Mouse (Mus musculus) lung, embryonic 14.5 days (tissue): ENCODE data around the gene Efcab5. TPM values are rescaled to one million over a fixed set of nuclear protein-coding genes. Genes with fewer than 3 reads are reported as not detected.
A peak's percentile ranks its signal among the peaks of the same experiment; 100 is the strongest.

ENCODE experiments used
- ATAC-seq: fragments of 200-750 bp; cut with Nextera tagmentation; 2 replicates; pipeline ENCODE4 v1.8.0; 2017; ENCODE audit warnings: mild to moderate bottlenecking, moderate TSS enrichment, moderate library complexity; ENCODE audit not compliant: insufficient read depth
- DNase-seq: peaks from one replicate; pipeline ENCODE4 v3.0.0-alpha.2; 2015
- H3K27ac ChIP-seq: fragments of 300-500 bp; sonication (generic); 2 replicates; pipeline ENCODE4 v1.5.1; 2014; ENCODE audit warnings: low read depth, mild to moderate bottlenecking, moderate library complexity
- H3K27me3 ChIP-seq: fragments of 300-500 bp; sonication (generic); 2 replicates; pipeline ENCODE4 v1.6.1; 2014; ENCODE audit warnings: low read length, control low read depth; ENCODE audit not compliant: insufficient read depth
- H3K36me3 ChIP-seq: fragments of 300-500 bp; sonication (generic); 2 replicates; pipeline ENCODE4 v1.6.1; 2014; ENCODE audit warnings: control low read depth; ENCODE audit not compliant: insufficient read depth
- H3K4me1 ChIP-seq: fragments of 300-500 bp; sonication (generic); 2 replicates; pipeline ENCODE4 v1.6.1; 2014; ENCODE audit warnings: antibody characterized with exemption, control low read depth; ENCODE audit not compliant: insufficient read depth
- H3K4me2 ChIP-seq: fragments of 300-500 bp; sonication (generic); 2 replicates; pipeline ENCODE4 v1.6.1; 2014; ENCODE audit warnings: mild to moderate bottlenecking
- H3K4me3 ChIP-seq: fragments of 300-500 bp; sonication (generic); 2 replicates; pipeline ENCODE4 v1.5.1; 2014; ENCODE audit warnings: low read depth, low read length
- H3K9ac ChIP-seq: fragments of 300-500 bp; sonication (generic); 2 replicates; pipeline ENCODE4 v1.6.1; 2014
- H3K9me3 ChIP-seq: fragments of 300-500 bp; sonication (generic); 2 replicates; pipeline ENCODE4 v1.6.1; 2016; ENCODE audit warnings: low read depth, low read length, control low read depth
- CTCF ChIP-seq: IDR thresholded peaks from 2 replicates; pipeline ENCODE4 v1.5.1; 2016; ENCODE audit warnings: antibody characterized with exemption, low read depth
- WGBS: fragments of 180-500 bp; shearing (Covaris S2); extraction: QIAGEN DNeasy Blood & Tissue Kit; methylation state at CpG from one replicate; pipeline ENCODE4 v1.1.7; 2014; 5-methylcytosine and 5-hydroxymethylcytosine counted together
- polyA plus RNA-seq: library from polyadenylated mRNA; unstranded; fragments of >200 nt; fragmentation: Nextera tagmentation; extraction: Ambion mirVana; gene quantifications from 2 replicates; pipeline ENCODE4 v1.2.1, GENCODE M21; 2014

Efcab5 gene
- polyA plus RNA-seq, 1 experiment from 2014 or later, result 0.29 TPM

DNA sequence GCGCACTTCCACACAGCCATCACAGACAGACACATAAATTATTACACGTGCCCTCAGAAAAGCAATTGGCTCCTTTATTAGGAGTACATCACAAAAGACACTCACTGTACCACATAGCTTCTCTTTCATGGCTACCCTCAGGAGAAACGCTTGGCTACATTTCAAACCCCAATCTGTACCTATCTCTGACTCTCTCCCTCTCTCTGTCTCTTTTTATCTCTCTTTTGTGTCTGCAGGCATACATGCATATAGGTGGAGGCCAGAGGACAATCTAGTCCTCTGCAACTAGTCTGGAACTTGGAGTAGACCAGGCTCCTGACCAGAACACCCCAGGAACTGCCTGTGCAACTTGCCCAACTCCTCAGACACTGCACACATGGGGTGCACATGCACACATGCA is 41.0 kb downstream of the Efcab5 start:
- TF ChIP-seq CTCF, result no peak
- Histone ChIP-seq H3K4me1 (no peaks in the 10 kb centered on the region), H3K27me3 (no peaks in the 10 kb centered on the region), H3K9me3 (no peaks in the 10 kb centered on the region), H3K4me3 (no peak overlapping the region), H3K36me3 (no peaks in the 10 kb centered on the region), H3K9ac (no peak overlapping the region), H3K27ac (no peak overlapping the region), H3K4me2 (no peak overlapping the region)
- no peak for ATAC-seq
- 89% methylated on average over 3 of the region's 3 CpGs for WGBS
- DNase-seq, result no peak

DNA sequence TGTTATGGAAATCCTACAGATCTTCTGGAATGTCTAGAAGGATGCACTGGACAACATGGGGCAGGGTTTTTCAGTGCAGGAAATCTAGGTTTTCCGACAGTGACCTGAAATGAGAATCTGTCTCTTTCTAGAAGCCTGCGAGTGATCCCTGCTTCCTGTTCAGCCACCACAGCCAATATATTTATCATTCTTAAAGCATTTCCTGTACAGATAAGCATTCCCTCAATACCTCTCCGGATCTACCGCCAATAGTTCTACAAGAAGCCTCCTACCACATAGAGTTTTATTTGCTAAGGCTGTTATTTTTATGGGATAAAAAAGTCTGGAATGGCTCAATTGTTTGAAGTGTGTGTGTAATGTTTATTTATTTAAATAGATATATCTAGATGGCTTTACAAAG is 43.3 kb downstream of the Efcab5 start:
- H3K9me3 ChIP-seq, result no peaks in the 10 kb centered on the region
- no peak overlapping the region for H3K27ac ChIP-seq
- no peak overlapping the region for H3K9ac ChIP-seq
- no peaks in the 10 kb centered on the region for H3K27me3 ChIP-seq
- ATAC-seq (no peak), DNase-seq (peak; percentile 30)
- no peak for TF ChIP-seq CTCF
- no peaks in the 10 kb centered on the region for H3K36me3 ChIP-seq
- WGBS, result 21% methylated on average over 4 of the region's 4 CpGs
- H3K4me3 ChIP-seq, result no peak overlapping the region
- H3K4me1 ChIP-seq, result no peaks in the 10 kb centered on the region
- H3K4me2 ChIP-seq, result no peak overlapping the region

DNA sequence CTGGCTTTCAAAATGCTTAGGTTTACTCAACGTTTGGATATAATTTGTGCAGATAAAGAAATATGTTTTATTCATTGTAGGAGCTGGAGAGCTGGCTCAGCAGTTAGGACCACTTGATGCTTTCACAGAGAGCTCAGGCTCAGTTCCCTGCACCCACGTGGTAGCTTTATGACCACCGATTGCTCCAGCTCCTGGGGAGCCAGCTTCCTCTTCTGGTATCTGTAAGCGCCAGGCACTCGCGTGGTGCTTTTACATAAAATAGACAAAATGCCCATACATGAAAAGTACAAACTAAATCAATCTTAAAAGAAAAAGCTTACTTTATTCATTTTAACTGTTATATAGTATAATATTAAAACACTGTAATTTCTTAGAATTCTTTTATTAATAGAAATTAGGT is 46.8 kb downstream of the Efcab5 start:
- Histone ChIP-seq H3K9ac (no peak overlapping the region), H3K9me3 (no peaks in the 10 kb centered on the region), H3K27me3 (no peaks in the 10 kb centered on the region), H3K27ac (no peak overlapping the region), H3K4me1 (no peaks in the 10 kb centered on the region), H3K4me2 (no peak overlapping the region), H3K4me3 (no peak overlapping the region), H3K36me3 (no peaks in the 10 kb centered on the region)
- no peak for ATAC-seq
- DNase-seq, result no peak
- TF ChIP-seq CTCF, result no peak
- 73% methylated on average over 6 of the region's 6 CpGs for WGBS

DNA sequence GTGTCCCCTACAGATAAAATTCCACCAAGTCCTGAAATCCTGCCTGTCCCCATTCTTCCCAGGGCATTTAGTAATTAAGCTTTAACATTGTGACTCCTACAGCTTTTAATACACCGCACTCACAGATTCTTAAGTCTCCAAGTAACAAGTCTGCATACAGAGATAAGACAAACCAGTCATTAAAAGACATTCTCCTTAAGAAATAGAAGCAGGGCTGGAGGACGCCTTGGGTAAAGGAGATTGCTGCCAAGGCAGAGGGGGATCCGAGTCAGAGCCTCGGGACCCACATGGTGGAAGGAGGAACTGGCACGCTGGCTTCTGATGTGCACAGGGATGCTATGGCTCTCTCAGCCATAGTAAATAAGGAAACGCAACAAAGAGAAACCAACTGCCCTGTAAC is 48.8 kb downstream of the Efcab5 start:
- ATAC-seq (no peak), DNase-seq (no peak)
- WGBS, result 80% methylated on average over 6 of the region's 6 CpGs
- TF ChIP-seq CTCF, result no peak
- Histone ChIP-seq H3K4me2 (no peak overlapping the region), H3K27me3 (no peaks in the 10 kb centered on the region), H3K36me3 (no peaks in the 10 kb centered on the region), H3K9ac (no peak overlapping the region), H3K9me3 (no peaks in the 10 kb centered on the region), H3K4me3 (no peak overlapping the region), H3K4me1 (no peaks in the 10 kb centered on the region), H3K27ac (no peak overlapping the region)

DNA sequence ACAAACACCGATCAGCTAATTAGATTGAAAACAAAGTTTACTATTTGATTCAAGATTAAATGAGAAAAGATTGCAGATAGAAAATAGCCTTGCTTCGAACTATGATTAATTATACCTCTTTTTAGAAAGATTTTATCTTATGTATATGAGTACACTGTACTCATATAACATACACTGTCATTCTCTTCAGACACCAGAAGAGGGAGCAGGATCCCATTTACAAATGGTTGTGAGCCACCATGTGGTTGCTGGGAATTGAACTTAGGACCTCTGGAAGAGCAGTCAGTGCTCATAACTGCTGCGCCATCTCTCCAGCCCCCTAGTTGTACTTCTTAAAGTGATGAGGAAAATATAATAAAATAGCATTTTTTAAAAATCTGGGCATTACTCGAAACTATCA is 55.3 kb downstream of the Efcab5 start:
- 89% methylated on average over 4 of the region's 4 CpGs for WGBS
- Histone ChIP-seq H3K27ac (no peak overlapping the region), H3K9me3 (no peaks in the 10 kb centered on the region), H3K27me3 (no peaks in the 10 kb centered on the region), H3K36me3 (no peaks in the 10 kb centered on the region), H3K4me2 (no peak overlapping the region), H3K9ac (no peak overlapping the region), H3K4me3 (no peak overlapping the region), H3K4me1 (no peaks in the 10 kb centered on the region)
- DNase-seq (no peak), ATAC-seq (no peak)
- no peak for TF ChIP-seq CTCF

DNA sequence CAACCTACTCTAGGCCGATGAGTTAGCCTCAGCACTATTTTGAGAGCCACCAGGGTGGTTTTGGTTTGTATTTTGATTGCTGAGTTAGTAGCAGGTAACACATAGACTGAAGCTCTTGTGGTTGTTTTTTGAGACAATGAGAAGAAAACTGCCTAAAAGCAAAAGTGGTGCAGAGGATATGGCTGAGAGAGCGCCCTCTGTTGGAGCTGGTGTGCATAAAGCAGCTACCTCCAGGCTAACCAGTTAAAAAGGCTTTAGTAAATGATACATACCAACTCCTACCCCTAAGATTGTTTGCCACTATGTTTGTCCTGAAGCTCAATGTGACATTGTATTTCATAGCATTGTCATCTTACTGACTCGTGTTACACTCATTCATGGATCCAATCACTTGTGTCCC is 56.2 kb downstream of the Efcab5 start:
- no peaks in the 10 kb centered on the region for H3K36me3 ChIP-seq
- DNase-seq, result peak; percentile 24
- no peaks in the 10 kb centered on the region for H3K4me1 ChIP-seq
- no peaks in the 10 kb centered on the region for H3K27me3 ChIP-seq
- H3K9me3 ChIP-seq, result no peaks in the 10 kb centered on the region
- TF ChIP-seq CTCF, result peak; percentile 50
- no peak overlapping the region for H3K9ac ChIP-seq
- 60% methylated on average over 3 of the region's 3 CpGs for WGBS
- no peak for ATAC-seq
- no peak overlapping the region for H3K4me2 ChIP-seq
- H3K27ac ChIP-seq, result no peak overlapping the region
- no peak overlapping the region for H3K4me3 ChIP-seq

DNA sequence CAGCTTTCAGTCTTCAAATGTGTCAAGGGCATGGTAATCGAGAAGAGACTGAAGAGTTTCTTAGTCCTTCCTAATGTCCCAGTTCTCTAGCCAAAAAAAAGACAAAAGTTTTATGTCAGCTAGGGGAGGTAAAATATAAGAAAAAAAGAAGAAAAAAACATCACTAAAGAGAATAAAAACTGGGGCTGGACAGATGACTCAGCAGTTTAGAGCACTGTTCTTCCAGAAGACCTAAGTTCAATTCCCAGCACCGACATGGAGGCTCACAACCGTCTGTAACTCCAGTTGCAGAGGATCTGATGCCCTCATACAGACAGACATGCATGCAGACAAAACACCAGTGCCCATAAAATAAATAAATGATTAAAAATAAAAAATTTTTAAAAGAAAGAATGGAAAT is 60.2 kb downstream of the Efcab5 start:
- Histone ChIP-seq H3K4me1 (no peaks in the 10 kb centered on the region), H3K9me3 (no peaks in the 10 kb centered on the region), H3K27me3 (no peaks in the 10 kb centered on the region), H3K4me3 (no peak overlapping the region), H3K4me2 (no peak overlapping the region), H3K36me3 (no peaks in the 10 kb centered on the region), H3K27ac (no peak overlapping the region), H3K9ac (no peak overlapping the region)
- DNase-seq, result no peak
- TF ChIP-seq CTCF, result no peak
- no peak for ATAC-seq
- 83% methylated on average over 3 of the region's 3 CpGs for WGBS

DNA sequence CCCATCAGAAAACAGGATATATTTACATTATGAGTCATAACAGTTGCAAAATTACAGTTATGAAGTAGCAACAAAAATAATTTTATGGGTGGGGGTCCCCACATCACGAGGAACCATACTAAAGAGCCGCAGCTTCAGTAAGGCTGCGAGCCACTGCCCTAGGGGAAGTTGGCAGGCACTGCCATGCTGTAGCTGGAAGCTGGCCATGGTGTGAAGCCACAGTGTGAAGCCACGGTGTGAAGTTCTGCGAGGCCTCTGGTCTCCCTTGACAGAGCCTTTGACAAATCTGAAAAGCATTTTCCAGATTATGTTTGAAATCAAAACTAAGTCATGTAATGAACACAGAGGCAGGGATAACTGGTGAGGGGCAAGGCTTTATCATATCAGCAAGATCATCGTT is 77.6 kb downstream of the Efcab5 start:
- H3K9me3 ChIP-seq, result no peaks in the 10 kb centered on the region
- 74% methylated on average over 6 of the region's 6 CpGs for WGBS
- no peaks in the 10 kb centered on the region for H3K36me3 ChIP-seq
- DNase-seq (no peak), ATAC-seq (no peak)
- H3K27me3 ChIP-seq, result no peaks in the 10 kb centered on the region
- no peak for TF ChIP-seq CTCF
- H3K4me2 ChIP-seq, result no peak overlapping the region
- no peaks in the 10 kb centered on the region for H3K4me1 ChIP-seq
- H3K9ac ChIP-seq, result no peak overlapping the region
- no peak overlapping the region for H3K27ac ChIP-seq
- H3K4me3 ChIP-seq, result no peak overlapping the region
